Mouse (Mus musculus) myocyte (in vitro differentiated cells): ENCODE data around the gene Copg1. TPM values are rescaled to one million over a fixed set of nuclear protein-coding genes. Genes with fewer than 3 reads are reported as not detected.
"Not testable (repeated sequence)": the region's sequence is repeated elsewhere in the genome, so short reads cannot be mapped to it uniquely, and the experiment has no call there.

Source experiments
- H3K27me3 ChIP-seq: one replicate; pipeline ENCODE4 v1.6.1; 2011; ENCODE audit not compliant: control insufficient read depth, insufficient read depth, insufficient read length
- H3K36me3 ChIP-seq: one replicate; pipeline ENCODE4 v1.6.1; 2011; ENCODE audit not compliant: control insufficient read depth, insufficient read depth
- H3K4me2 ChIP-seq: one replicate; pipeline ENCODE4 v1.6.1; 2011; ENCODE audit warnings: low read depth, control low read depth
- H3K4me3 ChIP-seq: one replicate; pipeline ENCODE4 v1.5.1; 2011; ENCODE audit warnings: mild to moderate bottlenecking, control low read depth, moderate library complexity
- H3K79me2 ChIP-seq: one replicate; pipeline ENCODE4 v1.6.1; 2011; ENCODE audit not compliant: control insufficient read depth, insufficient read depth
- H3ac ChIP-seq: one replicate; pipeline ENCODE4 v1.6.1; 2011; ENCODE audit not compliant: control insufficient read depth, insufficient read length
- CEBPB ChIP-seq: IDR thresholded peaks from 2 replicates; pipeline ENCODE4 v1.6.1; 2011; ENCODE audit warnings: mild to moderate bottlenecking, moderate library complexity; ENCODE audit not compliant: poor library complexity, insufficient read depth, severe bottlenecking
- E2F4 ChIP-seq: IDR thresholded peaks from one replicate; pipeline ENCODE4 v1.6.1; 2011; ENCODE audit warnings: mild to moderate bottlenecking, control low read depth, moderate library complexity; ENCODE audit not compliant: insufficient read depth
- MAX ChIP-seq: IDR thresholded peaks from one replicate; pipeline ENCODE4 v1.6.1; 2011; ENCODE audit warnings: low read depth, mild to moderate bottlenecking, control low read depth
- MYOD1 ChIP-seq, 3 experiments: IDR thresholded peaks; one replicate each; pipeline ENCODE4 v1.6.1; 2011; ENCODE audit warnings: control low read depth in 2 of 3, low read depth in 2 of 3, mild to moderate bottlenecking in 2 of 3, moderate library complexity in 1 of 3; ENCODE audit not compliant: insufficient read length in 2 of 3, control insufficient read depth in 1 of 3
- MYOG ChIP-seq, 3 experiments: IDR thresholded peaks; one replicate each; pipeline ENCODE4 v1.6.1; 2011; ENCODE audit warnings: control low read depth in 2 of 3, low read depth in 2 of 3, mild to moderate bottlenecking in 2 of 3; ENCODE audit not compliant: insufficient read length in 2 of 3, control insufficient read depth in 1 of 3, insufficient read depth in 1 of 3
- POLR2A ChIP-seq: IDR thresholded peaks from one replicate; pipeline ENCODE4 v1.6.1; 2011; ENCODE audit warnings: low read depth, mild to moderate bottlenecking, control low read depth, moderate library complexity; ENCODE audit not compliant: insufficient read length
- POLR2AphosphoS2 ChIP-seq: IDR thresholded peaks from one replicate; pipeline ENCODE4 v1.6.1; 2011; ENCODE audit warnings: low read depth, control low read depth; ENCODE audit not compliant: insufficient read length
- REST ChIP-seq: IDR thresholded peaks from one replicate; pipeline ENCODE4 v1.6.1; 2011; ENCODE audit warnings: mild to moderate bottlenecking, control low read depth, moderate library complexity; ENCODE audit not compliant: insufficient read depth, insufficient read length
- SRF ChIP-seq: IDR thresholded peaks from one replicate; pipeline ENCODE4 v1.6.1; 2011; ENCODE audit warnings: low read depth; ENCODE audit not compliant: control insufficient read depth, insufficient read length
- TCF12 ChIP-seq: IDR thresholded peaks from one replicate; pipeline ENCODE4 v1.6.1; 2011; ENCODE audit warnings: mild to moderate bottlenecking, control low read depth; ENCODE audit not compliant: poor library complexity, insufficient read depth, severe bottlenecking
- TCF3 ChIP-seq: IDR thresholded peaks from one replicate; pipeline ENCODE4 v1.6.1; 2011; ENCODE audit warnings: low read depth, control low read depth; ENCODE audit not compliant: insufficient read length
- USF1 ChIP-seq: IDR thresholded peaks from one replicate; pipeline ENCODE4 v1.6.1; 2011; ENCODE audit warnings: low read depth, mild to moderate bottlenecking, control low read depth, moderate library complexity
- polyA plus RNA-seq: library from polyadenylated mRNA; unstranded; fragments of >200 nt; fragmentation: generic; extraction: Trizol; gene quantifications from one replicate; pipeline ENCODE4 v1.2.1, GENCODE M21; 2012; ENCODE audit warnings: missing spikeins

Copg1 gene
- polyA plus RNA-seq, 1 experiment = 94.2 TPM

- Histone ChIP-seq H3K4me3 (no peak overlapping the region), H3K4me2 (no peak overlapping the region), H3K79me2 (no peaks in the 10 kb centered on the region), H3K36me3 (peaks cover 33% of the 10 kb centered on the region), H3ac (no peak overlapping the region), H3K27me3 (no peaks in the 10 kb centered on the region)
- no peak for TF ChIP-seq POLR2A
- no peak for TF ChIP-seq MYOG (IDR thresholded peaks at IDR 0.05; ENCODE audit: control insufficient read depth in 1 of 3, insufficient read depth in 1 of 3, insufficient read length in 2 of 3, low read depth in 2 of 3)
- no peak for TF ChIP-seq MAX
- TF ChIP-seq TCF3 = no peak
- no peak for TF ChIP-seq POLR2AphosphoS2
- no peak for TF ChIP-seq CEBPB
- TF ChIP-seq SRF = no peak
- no peak for TF ChIP-seq TCF12
- TF ChIP-seq E2F4 = no peak
Measured at GRCm38 (mm10) chr6:87923624-87924023, 36.0 kb downstream of the Copg1 start.

GRCm38 (mm10) chr6:87935037-87935436 lies 47.4 kb downstream of the Copg1 start:
- Histone ChIP-seq H3K79me2 (no peaks in the 10 kb centered on the region), H3K4me3 (no peak overlapping the region), H3ac (no peak overlapping the region), H3K36me3 (peaks cover 39% of the 10 kb centered on the region), H3K4me2 (no peak overlapping the region), H3K27me3 (no peaks in the 10 kb centered on the region)
- no peak for TF ChIP-seq REST
- no peak for TF ChIP-seq CEBPB
- no peak for TF ChIP-seq E2F4
- no peak for TF ChIP-seq USF1
- no peak for TF ChIP-seq MAX
- TF ChIP-seq TCF3 = no peak
- no peak for TF ChIP-seq POLR2AphosphoS2
- no peak for TF ChIP-seq MYOG (IDR thresholded peaks at IDR 0.05; ENCODE audit: control insufficient read depth in 1 of 3, insufficient read depth in 1 of 3, insufficient read length in 2 of 3, low read depth in 2 of 3)
- TF ChIP-seq MYOD1 (IDR thresholded peaks at IDR 0.05; ENCODE audit: control insufficient read depth in 1 of 3, insufficient read length in 2 of 3, low read depth in 2 of 3) = no peak
- no peak for TF ChIP-seq TCF12
- TF ChIP-seq SRF = no peak
- TF ChIP-seq POLR2A = no peak

- H3K79me2 ChIP-seq = no peaks in the 10 kb centered on the region
- no peak for TF ChIP-seq CEBPB
- TF ChIP-seq MYOD1 (IDR thresholded peaks at IDR 0.05; ENCODE audit: control insufficient read depth in 1 of 3, insufficient read length in 2 of 3, low read depth in 2 of 3) = peak in 1 of 3 experiments; percentile 21
- no peak for TF ChIP-seq REST
- no peak overlapping the region for H3K4me3 ChIP-seq
- no peak overlapping the region for H3ac ChIP-seq
- peaks cover 32% of the 10 kb centered on the region for H3K36me3 ChIP-seq
- H3K4me2 ChIP-seq = no peak overlapping the region
- no peaks in the 10 kb centered on the region for H3K27me3 ChIP-seq
Measured at GRCm38 (mm10) chr6:87937178-87937788, 49.7 kb downstream of the Copg1 start.

GRCm38 (mm10) chr6:87938941-87939340 lies 51.3 kb downstream of the Copg1 start:
- H3K36me3 ChIP-seq = peaks cover 20% of the 10 kb centered on the region
- no peak overlapping the region for H3K4me3 ChIP-seq
- TF ChIP-seq MYOG (IDR thresholded peaks at IDR 0.05; ENCODE audit: control insufficient read depth in 1 of 3, insufficient read depth in 1 of 3, insufficient read length in 2 of 3, low read depth in 2 of 3) (no peak), MYOD1 (IDR thresholded peaks at IDR 0.05; ENCODE audit: control insufficient read depth in 1 of 3, insufficient read length in 2 of 3, low read depth in 2 of 3) (no peak), TCF12 (no peak), CEBPB (no peak), TCF3 (no peak), E2F4 (no peak), MAX (no peak), POLR2AphosphoS2 (no peak), SRF (no peak)
- no peak overlapping the region for H3K4me2 ChIP-seq
- H3K27me3 ChIP-seq = no peaks in the 10 kb centered on the region
- H3ac ChIP-seq = no peak overlapping the region
- H3K79me2 ChIP-seq = no peaks in the 10 kb centered on the region

GRCm38 (mm10) chr6:87942179-87942578 lies 54.6 kb downstream of the Copg1 start:
- no peak for TF ChIP-seq POLR2AphosphoS2
- no peak for TF ChIP-seq TCF3
- no peak for TF ChIP-seq MAX
- TF ChIP-seq MYOD1 (IDR thresholded peaks at IDR 0.05; ENCODE audit: control insufficient read depth in 1 of 3, insufficient read length in 2 of 3, low read depth in 2 of 3) = no peak
- TF ChIP-seq TCF12 = no peak
- no peak for TF ChIP-seq SRF
- TF ChIP-seq E2F4 = no peak
- TF ChIP-seq CEBPB = no peak
- TF ChIP-seq USF1 = no peak
- TF ChIP-seq POLR2A = no peak
- no peak for TF ChIP-seq REST
- TF ChIP-seq MYOG (IDR thresholded peaks at IDR 0.05; ENCODE audit: control insufficient read depth in 1 of 3, insufficient read depth in 1 of 3, insufficient read length in 2 of 3, low read depth in 2 of 3) = no peak
- Histone ChIP-seq H3K4me2 (no peak overlapping the region), H3ac (no peak overlapping the region), H3K36me3 (peaks cover 4% of the 10 kb centered on the region), H3K79me2 (no peaks in the 10 kb centered on the region), H3K27me3 (peaks cover 4% of the 10 kb centered on the region), H3K4me3 (no peak overlapping the region)

- H3ac ChIP-seq, H3K27me3 ChIP-seq, H3K36me3 ChIP-seq, H3K79me2 ChIP-seq, H3K4me2 ChIP-seq, H3K4me3 ChIP-seq: not testable (repeated sequence)
Measured at GRCm38 (mm10) chr6:87962457-87962856, 74.8 kb downstream of the Copg1 start.
